Mouse (Mus musculus) heart, postnatal 0 days (tissue): ENCODE measurements around the gene Nepro.

ENCODE experiments used
- CTCF ChIP-seq: IDR thresholded peaks from 2 replicates; pipeline ENCODE4 v1.5.1; 2016; ENCODE audit warnings: antibody characterized with exemption, control low read depth, low read depth
- EP300 ChIP-seq: IDR thresholded peaks from 2 replicates; pipeline ENCODE4 v1.6.1; 2016; ENCODE audit warnings: antibody characterized with exemption, low read depth

- TF ChIP-seq CTCF (peak; percentile 48), EP300 (no peak)
Observed at GRCm38 (mm10) chr16:44720518-44720917, 3.6 kb upstream of the Nepro start.
